Mouse (Mus musculus) forebrain, embryonic 15.5 days (tissue): ENCODE measurements at regions not wholly inside any gene's neighbourhood (a gene's known extent, or its start where the extent isn't known, plus 50 kb on each side); places are given as distances from the start of the nearest gene placed in this dataset.
A peak's percentile ranks its signal among the peaks of the same experiment; 100 is the strongest.

ENCODE experiments used
- ATAC-seq: fragments of 200-750 bp; cut with Nextera tagmentation; replicated peaks from 2 replicates; pipeline ENCODE4 v1.8.0; 2017; ENCODE audit warnings: mild to moderate bottlenecking, moderate TSS enrichment, moderate library complexity
- H3K27ac ChIP-seq: fragments of 300-500 bp; sonication (generic); replicated peaks from 2 replicates; pipeline ENCODE4 v1.5.1; 2015; ENCODE audit warnings: mild to moderate bottlenecking, inconsistent platforms
- H3K27me3 ChIP-seq: fragments of 300-500 bp; sonication (generic); 2 replicates; pipeline ENCODE4 v1.6.1; 2015; ENCODE audit warnings: inconsistent platforms
- H3K36me3 ChIP-seq: fragments of 300-500 bp; sonication (generic); 2 replicates; pipeline ENCODE4 v1.6.1; 2015; ENCODE audit warnings: mild to moderate bottlenecking, inconsistent platforms
- H3K4me1 ChIP-seq: fragments of 300-500 bp; sonication (generic); 2 replicates; pipeline ENCODE4 v1.6.1; 2015; ENCODE audit warnings: inconsistent platforms
- H3K4me2 ChIP-seq: fragments of 300-500 bp; sonication (generic); replicated peaks from 2 replicates; pipeline ENCODE4 v1.6.1; 2015; ENCODE audit warnings: mild to moderate bottlenecking, inconsistent platforms
- H3K4me3 ChIP-seq: fragments of 300-500 bp; sonication (generic); 2 replicates; pipeline ENCODE4 v1.5.1; 2015; ENCODE audit warnings: mild to moderate bottlenecking, inconsistent platforms
- H3K9ac ChIP-seq: fragments of 300-500 bp; sonication (generic); replicated peaks from 2 replicates; pipeline ENCODE4 v1.6.1; 2015; ENCODE audit warnings: mild to moderate bottlenecking, inconsistent platforms
- H3K9me3 ChIP-seq: fragments of 300-500 bp; sonication (generic); 2 replicates; pipeline ENCODE4 v1.6.1; 2016; ENCODE audit warnings: inconsistent platforms
- WGBS: fragments of 180-500 bp; shearing (Covaris S2); methylation state at CpG from one replicate; pipeline ENCODE4 v1.1.7; 2015; ENCODE audit warnings: mixed read lengths; 5-methylcytosine and 5-hydroxymethylcytosine counted together

DNA sequence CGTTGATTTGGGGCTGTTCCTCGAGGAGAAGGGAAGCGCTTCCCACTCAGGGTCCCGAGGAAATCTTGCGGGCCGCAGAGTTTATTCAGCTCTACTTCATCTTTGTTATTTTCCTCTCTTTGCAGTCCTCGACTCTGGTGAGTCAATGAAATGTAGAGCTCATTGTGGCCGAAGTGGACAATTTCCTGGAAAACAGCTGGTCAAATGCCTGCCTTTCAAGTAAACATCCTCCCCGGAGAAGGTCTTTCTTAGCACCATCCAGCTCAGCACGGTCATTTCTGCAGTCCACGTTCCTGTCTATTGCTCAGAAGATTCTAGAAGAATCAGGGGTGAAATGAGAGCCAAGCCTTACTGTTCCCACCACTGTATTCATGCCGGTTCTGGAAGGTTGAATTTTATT, 133.0 kb downstream of the Bcas1 start:
- Histone ChIP-seq H3K9me3 (no peaks in the 10 kb centered on the region), H3K27ac (no peak overlapping the region), H3K4me3 (no peak overlapping the region), H3K36me3 (no peaks in the 10 kb centered on the region), H3K27me3 (no peaks in the 10 kb centered on the region), H3K4me2 (no peak overlapping the region), H3K9ac (no peak overlapping the region), H3K4me1 (no peaks in the 10 kb centered on the region)
- 87% methylated on average over 12 of the region's 12 CpGs for WGBS
- no peak for ATAC-seq

DNA sequence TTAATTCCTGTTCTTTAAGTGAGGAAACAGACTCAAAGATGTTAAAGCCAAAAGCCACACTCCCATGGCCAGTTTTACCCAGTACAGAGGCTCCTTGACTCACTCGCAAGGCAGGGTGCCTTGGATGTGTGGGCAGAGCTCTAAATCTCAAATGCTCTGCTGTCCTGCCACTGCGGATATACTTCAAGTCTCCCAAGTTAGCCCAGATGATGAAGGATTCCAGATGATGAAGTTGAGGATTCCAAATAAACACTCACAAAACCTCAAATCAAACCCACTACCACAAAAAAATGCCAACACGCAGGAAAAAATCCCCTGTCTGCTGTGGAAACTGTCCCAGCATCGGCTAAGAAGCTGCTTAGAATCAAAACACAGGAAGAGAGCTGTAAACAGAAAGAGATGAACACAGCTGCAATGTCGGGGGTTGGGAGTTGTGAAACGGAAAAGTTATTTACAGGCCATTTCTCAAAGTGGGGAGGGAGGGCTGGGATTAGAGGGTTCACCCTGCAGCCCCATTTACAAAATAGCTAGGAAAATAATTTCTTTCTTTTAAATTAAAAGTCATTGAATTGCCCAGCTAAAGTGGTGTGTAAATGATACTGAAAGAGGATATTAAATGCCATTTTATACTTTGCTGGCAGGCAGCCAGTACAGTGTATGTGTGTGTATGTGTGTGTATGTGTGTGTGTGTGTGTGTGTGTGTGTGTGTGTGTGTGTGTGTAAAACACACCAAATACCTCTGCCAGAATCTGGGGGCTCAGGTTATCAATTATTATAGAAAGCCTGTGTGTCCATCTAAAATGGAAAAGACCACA, 135.6 kb downstream of the Bcas1 start:
- Histone ChIP-seq H3K9me3 (no peaks in the 10 kb centered on the region), H3K4me1 (peaks cover 18% of the 10 kb centered on the region), H3K27me3 (peaks cover under 1% of the 10 kb centered on the region; the same call in 1 of the 2 replicates), H3K36me3 (no peaks in the 10 kb centered on the region), H3K4me2 (no peak overlapping the region), H3K27ac (0 out of 2 replicates have a peak overlapping the region, but pooled peaks have one; percentile 27), H3K4me3 (no peak overlapping the region), H3K9ac (no peak overlapping the region)
- WGBS: 47% methylated on average over 6 of the region's 6 CpGs
- ATAC-seq: no peak

DNA sequence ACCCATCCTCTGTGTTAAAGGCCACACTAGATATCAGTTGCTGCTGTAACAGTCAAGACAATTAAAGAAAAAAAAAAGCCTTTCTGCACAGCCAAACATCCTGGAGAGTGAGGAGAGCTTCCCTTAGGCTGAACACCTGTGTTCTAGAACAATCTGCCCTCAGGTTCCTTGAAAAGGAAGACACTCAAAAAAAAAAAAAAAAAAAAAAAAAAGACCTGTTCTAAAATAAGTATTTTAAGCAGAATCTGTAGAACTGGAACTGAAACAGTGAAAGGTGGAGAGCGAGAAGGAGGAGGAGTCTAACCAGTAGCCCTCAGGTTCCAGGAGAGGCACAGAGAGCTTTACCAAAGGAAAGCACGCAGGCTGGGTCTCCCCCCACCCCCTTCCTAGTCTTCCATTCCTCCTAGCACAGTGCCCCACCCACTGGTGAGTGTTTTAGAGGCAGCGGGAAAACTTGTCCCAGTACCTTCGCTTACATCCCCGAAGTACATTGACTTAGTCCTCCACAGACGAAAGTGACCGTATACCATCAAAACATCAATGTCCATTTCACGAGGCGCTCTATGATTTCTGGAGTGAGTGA, 138.2 kb downstream of the Bcas1 start:
- no peaks in the 10 kb centered on the region for H3K9me3 ChIP-seq
- peaks cover 6% of the 10 kb centered on the region; the same call in 1 of the 2 replicates for H3K27me3 ChIP-seq
- H3K4me1 ChIP-seq: peaks cover 24% of the 10 kb centered on the region
- no peaks in the 10 kb centered on the region for H3K36me3 ChIP-seq
- H3K4me2 ChIP-seq: no peak overlapping the region
- H3K4me3 ChIP-seq: no peak overlapping the region
- no peak overlapping the region for H3K27ac ChIP-seq
- 87% methylated on average over 9 of the region's 9 CpGs for WGBS
- no peak for ATAC-seq
- no peak overlapping the region for H3K9ac ChIP-seq

DNA sequence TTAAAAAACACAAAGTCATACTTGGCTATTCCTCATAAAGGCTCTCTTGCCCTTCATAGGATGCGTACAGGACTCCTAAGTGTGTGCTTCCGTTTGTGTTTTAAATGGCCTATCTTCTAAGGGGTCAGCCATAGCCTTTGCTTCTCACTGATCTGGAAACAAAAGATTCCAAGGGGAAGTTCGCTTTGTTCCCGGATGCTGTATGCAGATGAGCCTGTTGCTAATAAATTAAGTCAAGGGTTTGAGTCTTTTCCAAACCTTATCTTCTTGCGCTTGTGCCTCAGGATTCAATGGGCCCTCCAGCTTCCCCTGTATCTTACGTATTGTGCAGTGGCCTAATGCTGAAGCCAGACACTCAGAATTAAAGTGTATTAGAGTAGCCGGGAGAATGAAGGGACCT, 138.9 kb downstream of the Bcas1 start:
- H3K27ac ChIP-seq: no peak overlapping the region
- 56% methylated on average over 7 of the region's 7 CpGs for WGBS
- no peaks in the 10 kb centered on the region for H3K9me3 ChIP-seq
- no peak overlapping the region for H3K4me3 ChIP-seq
- no peak overlapping the region for H3K9ac ChIP-seq
- no peak overlapping the region for H3K4me2 ChIP-seq
- peaks cover 6% of the 10 kb centered on the region; the same call in 1 of the 2 replicates for H3K27me3 ChIP-seq
- ATAC-seq: no peak
- peaks cover 24% of the 10 kb centered on the region for H3K4me1 ChIP-seq
- H3K36me3 ChIP-seq: no peaks in the 10 kb centered on the region

DNA sequence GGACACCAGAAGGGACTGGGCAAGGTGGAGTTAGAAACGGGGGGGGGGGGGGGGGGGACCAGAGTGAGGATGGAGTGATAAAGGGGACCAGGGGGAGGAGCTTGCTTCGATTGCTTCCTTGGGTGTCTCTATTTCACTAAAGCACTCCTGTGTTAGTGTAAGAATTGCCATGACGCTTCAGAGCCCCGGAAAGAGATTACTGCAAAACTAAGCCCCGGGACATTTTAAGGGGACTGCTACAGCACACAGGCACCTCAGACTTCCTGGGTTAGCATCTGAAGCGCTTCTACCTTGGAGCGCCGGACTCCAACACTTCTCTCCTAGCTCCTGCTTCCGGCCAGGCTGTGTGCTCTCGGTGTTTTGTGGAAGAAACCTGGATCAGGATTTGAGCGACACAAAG, 139.4 kb downstream of the Bcas1 start:
- peak overlapping the region; percentile 79 for H3K4me2 ChIP-seq
- no peaks in the 10 kb centered on the region for H3K9me3 ChIP-seq
- no peak overlapping the region for H3K4me3 ChIP-seq
- H3K36me3 ChIP-seq: no peaks in the 10 kb centered on the region
- WGBS: 8% methylated on average over 11 of the region's 11 CpGs
- 0 out of 2 replicates have a peak overlapping the region, but pooled peaks have one; percentile 13 for H3K9ac ChIP-seq
- peaks cover 6% of the 10 kb centered on the region; the same call in 1 of the 2 replicates for H3K27me3 ChIP-seq
- ATAC-seq: no peak
- peaks cover 24% of the 10 kb centered on the region for H3K4me1 ChIP-seq
- no peak overlapping the region for H3K27ac ChIP-seq

DNA sequence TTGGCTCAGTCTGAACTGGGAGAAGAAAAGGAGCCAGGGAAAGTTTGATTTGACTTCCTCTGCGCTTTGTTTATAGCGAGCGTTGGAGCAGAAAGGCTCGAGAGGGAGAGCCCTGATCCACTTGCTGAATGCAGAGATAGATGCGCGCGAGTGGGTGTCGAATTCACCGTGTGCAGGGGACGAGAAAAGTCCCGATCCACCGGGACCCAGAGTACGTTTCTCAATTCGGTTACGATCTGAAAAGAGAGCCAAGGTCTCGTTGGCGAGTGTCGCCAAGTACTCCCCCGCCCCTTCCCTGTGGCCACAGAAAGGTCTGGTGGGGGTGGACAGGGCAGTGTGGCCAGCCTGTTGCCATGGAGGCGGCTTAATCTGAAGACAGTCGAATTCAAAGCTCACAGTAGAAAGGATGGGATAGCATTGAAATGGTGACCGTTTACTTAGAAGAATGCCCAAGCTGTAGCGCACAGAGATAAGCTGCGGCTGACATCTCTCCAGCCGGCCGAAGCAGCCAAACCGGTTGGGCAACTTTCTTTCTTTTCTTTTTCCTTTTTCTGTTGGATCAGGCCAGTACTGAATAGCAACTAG, 139.5 kb upstream of the Zfp217 start:
- no peaks in the 10 kb centered on the region for H3K9me3 ChIP-seq
- H3K36me3 ChIP-seq: no peaks in the 10 kb centered on the region
- peak overlapping the region; percentile 39 for H3K4me3 ChIP-seq
- under 1% methylated on average over 27 of the region's 27 CpGs for WGBS
- peaks cover 6% of the 10 kb centered on the region; the same call in 1 of the 2 replicates for H3K27me3 ChIP-seq
- peaks cover 24% of the 10 kb centered on the region for H3K4me1 ChIP-seq
- ATAC-seq: peak; percentile 51; the same call in 1 of the 2 replicates
- peak overlapping the region; percentile 79 for H3K4me2 ChIP-seq
- H3K27ac ChIP-seq: peak overlapping the region; percentile 35
- peak overlapping the region; percentile 39 for H3K9ac ChIP-seq

DNA sequence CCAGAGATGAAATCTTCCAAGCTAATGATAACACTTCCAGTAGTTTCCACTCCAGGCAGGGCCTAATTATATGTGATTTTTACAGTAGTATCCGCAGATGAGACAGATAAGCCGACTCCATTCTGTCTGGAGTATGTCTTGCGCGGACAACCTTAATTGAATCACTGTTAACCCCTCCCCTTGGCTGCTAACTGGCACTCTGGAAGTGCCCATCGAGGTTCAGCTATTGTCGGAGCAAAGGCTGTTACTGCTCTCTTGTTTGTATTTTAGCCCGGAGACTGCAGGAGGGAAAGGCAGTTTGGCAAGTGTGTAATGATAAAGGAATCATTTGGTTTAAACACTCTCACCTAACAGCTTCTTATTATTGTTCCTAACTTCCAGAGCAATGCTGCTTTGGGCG, 138.9 kb upstream of the Zfp217 start:
- Histone ChIP-seq H3K27me3 (peaks cover 6% of the 10 kb centered on the region; the same call in 1 of the 2 replicates), H3K9ac (peak overlapping the region; percentile 39; the same call in 1 of the 2 replicates), H3K9me3 (no peaks in the 10 kb centered on the region), H3K27ac (peak overlapping the region; percentile 35), H3K4me2 (peak overlapping the region; percentile 79), H3K4me1 (peaks cover 24% of the 10 kb centered on the region), H3K36me3 (no peaks in the 10 kb centered on the region), H3K4me3 (peak overlapping the region; percentile 39)
- ATAC-seq: no peak
- WGBS: 1% methylated on average over 8 of the region's 8 CpGs

DNA sequence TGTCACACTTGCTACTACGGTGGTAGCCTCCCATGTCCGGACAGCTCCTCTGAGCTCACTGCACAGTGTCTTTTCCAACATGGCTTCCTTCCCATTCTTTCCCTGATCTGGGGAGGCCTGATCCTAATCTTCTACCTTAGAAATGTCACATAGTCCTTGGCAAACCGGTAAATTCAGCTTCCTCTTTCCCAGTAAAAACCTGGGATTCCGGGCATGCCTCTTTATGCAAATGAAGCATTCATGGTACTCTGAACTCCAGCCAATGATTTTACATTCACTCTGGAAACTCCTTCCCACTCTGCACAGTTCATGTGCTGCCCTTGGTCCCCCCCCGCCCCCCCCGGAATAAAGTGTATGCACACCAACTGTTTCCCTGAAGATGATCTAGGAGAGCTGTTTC, 134.6 kb upstream of the Zfp217 start:
- Histone ChIP-seq H3K27ac (no peak overlapping the region), H3K27me3 (peaks cover 6% of the 10 kb centered on the region; the same call in 1 of the 2 replicates), H3K4me2 (no peak overlapping the region), H3K36me3 (no peaks in the 10 kb centered on the region), H3K4me1 (peaks cover 11% of the 10 kb centered on the region), H3K9ac (no peak overlapping the region), H3K9me3 (no peaks in the 10 kb centered on the region), H3K4me3 (no peak overlapping the region)
- 43% methylated on average over 6 of the region's 6 CpGs for WGBS
- peak; percentile 16; the same call in 1 of the 2 replicates for ATAC-seq

DNA sequence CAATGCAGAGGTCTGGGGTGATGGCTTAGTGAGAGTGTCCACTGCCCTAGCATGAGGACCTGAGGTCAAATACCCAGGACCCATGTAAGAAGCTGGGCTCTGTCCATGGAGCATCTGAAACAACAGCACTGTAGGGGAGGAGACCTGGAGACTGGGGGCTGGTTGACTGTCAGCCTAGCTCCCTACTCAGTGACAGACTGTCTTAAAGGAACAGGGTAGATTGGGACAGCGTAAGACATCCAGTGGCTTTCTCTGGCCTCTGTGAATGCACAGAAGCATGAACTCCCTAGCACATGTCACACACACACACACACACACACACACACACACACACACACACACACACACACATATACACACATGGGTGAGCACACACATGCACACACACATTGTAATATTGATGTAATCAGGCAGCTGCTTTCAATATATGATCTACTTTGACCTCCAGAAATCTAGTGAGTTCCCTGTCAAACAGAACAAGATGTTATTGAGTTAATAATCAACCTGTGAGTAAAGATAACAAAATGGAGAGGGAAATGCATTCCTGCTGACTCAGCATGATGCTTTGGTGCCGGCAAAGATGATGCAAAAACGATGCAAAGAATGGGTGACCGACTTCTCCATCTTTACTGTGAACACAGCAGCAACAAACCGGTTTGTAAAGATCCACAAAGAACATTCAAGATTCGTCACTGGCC, 133.6 kb upstream of the Zfp217 start:
- H3K4me2 ChIP-seq: no peak overlapping the region
- 82% methylated on average over 6 of the region's 6 CpGs for WGBS

DNA sequence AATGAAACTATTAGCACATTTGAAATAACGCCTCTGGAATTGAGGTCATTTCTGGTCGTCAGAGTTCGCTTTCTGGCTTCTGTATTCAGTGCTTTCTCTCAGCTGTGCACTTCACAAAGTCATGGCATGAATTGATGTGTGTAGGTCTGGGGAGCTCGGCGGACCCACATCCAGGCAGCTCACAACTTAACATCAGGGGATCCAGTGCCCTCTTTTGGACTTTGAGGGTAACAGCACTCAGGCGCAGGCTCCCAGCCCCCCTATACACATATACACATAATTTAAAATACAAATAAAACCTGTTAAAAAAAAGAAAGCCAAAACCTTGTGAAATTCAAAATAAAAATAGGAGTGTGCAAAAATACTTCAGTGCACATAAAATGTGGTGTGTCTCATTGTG, 132.8 kb upstream of the Zfp217 start:
- H3K9ac ChIP-seq: no peak overlapping the region
- no peak overlapping the region for H3K4me3 ChIP-seq
- 59% methylated on average over 6 of the region's 6 CpGs for WGBS
- H3K36me3 ChIP-seq: no peaks in the 10 kb centered on the region
- no peak overlapping the region for H3K4me2 ChIP-seq
- no peak overlapping the region for H3K27ac ChIP-seq
- H3K27me3 ChIP-seq: no peaks in the 10 kb centered on the region
- no peak for ATAC-seq
- no peaks in the 10 kb centered on the region for H3K9me3 ChIP-seq
- no peaks in the 10 kb centered on the region for H3K4me1 ChIP-seq

More for the DNA sequence above, 133.6 kb upstream of the Zfp217 start:
- Histone ChIP-seq H3K27me3 (no peaks in the 10 kb centered on the region), H3K9me3 (no peaks in the 10 kb centered on the region), H3K4me3 (no peak overlapping the region), H3K9ac (no peak overlapping the region), H3K4me1 (peaks cover under 1% of the 10 kb centered on the region), H3K36me3 (no peaks in the 10 kb centered on the region), H3K27ac (no peak overlapping the region)
- ATAC-seq: no peak

DNA sequence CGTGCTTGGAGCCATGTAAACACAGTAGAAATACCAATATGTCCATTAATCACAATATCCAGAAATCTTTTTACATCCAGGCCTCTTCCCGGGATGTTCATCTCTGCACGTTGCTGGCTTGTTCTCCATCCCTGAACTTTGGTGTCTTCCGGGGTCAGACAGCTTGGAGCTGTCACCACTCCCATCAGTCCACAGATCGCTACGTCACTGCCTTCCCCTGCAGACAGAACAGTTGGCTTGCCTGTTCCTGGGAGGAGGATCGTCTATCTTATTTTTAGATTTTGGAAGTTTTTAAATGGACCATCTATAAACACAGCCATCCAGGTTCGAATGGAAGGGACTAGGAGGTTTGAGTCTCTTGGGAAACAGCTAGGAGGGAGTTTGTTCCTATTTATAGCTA, 130.0 kb upstream of the Zfp217 start:
- no peak for ATAC-seq
- 81% methylated on average over 8 of the region's 8 CpGs for WGBS
- no peaks in the 10 kb centered on the region for H3K27me3 ChIP-seq
- no peak overlapping the region for H3K4me2 ChIP-seq
- no peaks in the 10 kb centered on the region for H3K36me3 ChIP-seq
- H3K9me3 ChIP-seq: no peaks in the 10 kb centered on the region
- H3K9ac ChIP-seq: no peak overlapping the region
- H3K4me3 ChIP-seq: no peak overlapping the region
- no peak overlapping the region for H3K27ac ChIP-seq
- H3K4me1 ChIP-seq: no peaks in the 10 kb centered on the region
